Mouse (Mus musculus): Measurements from ENCODE around the gene Tbc1d22a. TPM values are rescaled to one million over a fixed set of nuclear protein-coding genes. Genes with fewer than 3 reads are reported as not detected.
A peak's percentile ranks its signal among the peaks of the same experiment; 100 is the strongest.

The Tbc1d22a gene
- polyA plus RNA-seq, 1 experiment from 2014 or later: 13.7 TPM

- ATAC-seq (ENCODE audit: low FRiP score, low read depth): no peak
- Histone ChIP-seq H3K9me3 (no peaks in the 10 kb centered on the region), H3K27me3 (no peaks in the 10 kb centered on the region), H3K4me1 (no peaks in the 10 kb centered on the region), H3K36me3 (peaks cover 4% of the 10 kb centered on the region; the same call in 1 of the 2 replicates), H3K27ac (replicated peaks) (no peak overlapping the region), H3K4me2 (replicated peaks) (no peak overlapping the region), H3K9ac (replicated peaks) (no peak overlapping the region), H3K4me3 (no peak overlapping the region)
- WGBS: 93% methylated on average over 2 of the region's 2 CpGs
These were observed 235.5 kb downstream of the Tbc1d22a start for GRCm38 (mm10) chr15:86449794-86450193.

GRCm38 (mm10) chr15:86459413-86459812 is 245.2 kb downstream of the Tbc1d22a start:
- Histone ChIP-seq H3K27ac (replicated peaks) (no peak overlapping the region), H3K36me3 (no peaks in the 10 kb centered on the region), H3K4me1 (peaks cover 3% of the 10 kb centered on the region; the same call in 1 of the 2 replicates), H3K9ac (replicated peaks) (no peak overlapping the region), H3K4me2 (replicated peaks) (no peak overlapping the region), H3K9me3 (no peaks in the 10 kb centered on the region), H3K4me3 (no peak overlapping the region), H3K27me3 (no peaks in the 10 kb centered on the region)
- WGBS: 69% methylated on average over 3 of the region's 3 CpGs
- ATAC-seq (ENCODE audit: low FRiP score, low read depth): no peak

- WGBS: 86% methylated on average over 8 of the region's 8 CpGs
- peaks cover 3% of the 10 kb centered on the region; the same call in 1 of the 2 replicates for H3K4me1 ChIP-seq
- H3K9me3 ChIP-seq: no peaks in the 10 kb centered on the region
- no peak overlapping the region for H3K9ac ChIP-seq (replicated peaks)
- H3K27ac ChIP-seq (replicated peaks): no peak overlapping the region
- no peak for ATAC-seq (ENCODE audit: low FRiP score, low read depth)
- no peaks in the 10 kb centered on the region for H3K27me3 ChIP-seq
- no peak overlapping the region for H3K4me3 ChIP-seq
- no peaks in the 10 kb centered on the region for H3K36me3 ChIP-seq
- no peak overlapping the region for H3K4me2 ChIP-seq (replicated peaks)
These were observed 248.4 kb downstream of the Tbc1d22a start for GRCm38 (mm10) chr15:86462636-86463035.

- H3K27ac ChIP-seq (replicated peaks): no peak overlapping the region
- H3K4me1 ChIP-seq: peaks cover 3% of the 10 kb centered on the region; the same call in 1 of the 2 replicates
- H3K27me3 ChIP-seq: no peaks in the 10 kb centered on the region
- no peak overlapping the region for H3K9ac ChIP-seq (replicated peaks)
- no peak overlapping the region for H3K4me2 ChIP-seq (replicated peaks)
- H3K4me3 ChIP-seq: no peak overlapping the region
- peaks cover 17% of the 10 kb centered on the region; the same call in 1 of the 2 replicates for H3K9me3 ChIP-seq
- H3K36me3 ChIP-seq: no peaks in the 10 kb centered on the region
- ATAC-seq (ENCODE audit: low FRiP score, low read depth): no peak
These were observed 253.8 kb downstream of the Tbc1d22a start for GRCm38 (mm10) chr15:86468082-86468481.

- peaks cover 17% of the 10 kb centered on the region; the same call in 1 of the 2 replicates for H3K9me3 ChIP-seq
- no peak for ATAC-seq (ENCODE audit: low FRiP score, low read depth)
- no peak overlapping the region for H3K9ac ChIP-seq (replicated peaks)
- H3K27me3 ChIP-seq: no peaks in the 10 kb centered on the region
- H3K4me3 ChIP-seq: no peak overlapping the region
- WGBS: 63% methylated on average over 7 of the region's 7 CpGs
- no peaks in the 10 kb centered on the region for H3K36me3 ChIP-seq
- H3K4me2 ChIP-seq (replicated peaks): no peak overlapping the region
- H3K4me1 ChIP-seq: peaks cover 5% of the 10 kb centered on the region
- no peak overlapping the region for H3K27ac ChIP-seq (replicated peaks)
These were observed 256.9 kb downstream of the Tbc1d22a start for GRCm38 (mm10) chr15:86471136-86471535.

- H3K36me3 ChIP-seq: no peaks in the 10 kb centered on the region
- peaks cover 27% of the 10 kb centered on the region for H3K4me1 ChIP-seq
- H3K4me3 ChIP-seq: no peak overlapping the region
- H3K9ac ChIP-seq (replicated peaks): no peak overlapping the region
- no peak for ATAC-seq (ENCODE audit: low FRiP score, low read depth)
- 73% methylated on average over 11 of the region's 11 CpGs for whole genome bisulfite sequencing
- no peak overlapping the region for H3K4me2 ChIP-seq (replicated peaks)
- peaks cover 16% of the 10 kb centered on the region; the same call in 1 of the 2 replicates for H3K9me3 ChIP-seq
- no peaks in the 10 kb centered on the region for H3K27me3 ChIP-seq
- H3K27ac ChIP-seq (replicated peaks): no peak overlapping the region
These were observed 259.2 kb downstream of the Tbc1d22a start for GRCm38 (mm10) chr15:86473473-86473872.

GRCm38 (mm10) chr15:86474951-86475350 is 260.7 kb downstream of the Tbc1d22a start:
- no peak overlapping the region for H3K9ac ChIP-seq (replicated peaks)
- no peak overlapping the region for H3K27ac ChIP-seq (replicated peaks)
- H3K36me3 ChIP-seq: no peaks in the 10 kb centered on the region
- H3K4me3 ChIP-seq: no peak overlapping the region
- H3K4me1 ChIP-seq: peaks cover 41% of the 10 kb centered on the region
- WGBS: 50% methylated on average over 5 of the region's 5 CpGs
- H3K27me3 ChIP-seq: no peaks in the 10 kb centered on the region
- H3K9me3 ChIP-seq: 0 out of 2 replicates have a peak, but pooled peaks cover 1% of the 10 kb centered on the region
- H3K4me2 ChIP-seq (replicated peaks): no peak overlapping the region
- ATAC-seq (ENCODE audit: low FRiP score, low read depth): no peak

- Histone ChIP-seq H3K4me3 (no peak overlapping the region), H3K4me1 (peaks cover 41% of the 10 kb centered on the region), H3K9me3 (no peaks in the 10 kb centered on the region), H3K4me2 (replicated peaks) (no peak overlapping the region), H3K27ac (replicated peaks) (no peak overlapping the region), H3K36me3 (no peaks in the 10 kb centered on the region), H3K27me3 (no peaks in the 10 kb centered on the region), H3K9ac (replicated peaks) (no peak overlapping the region)
- 81% methylated on average over 6 of the region's 6 CpGs for WGBS
- ATAC-seq (ENCODE audit: low FRiP score, low read depth): no peak
These were observed 262.2 kb downstream of the Tbc1d22a start for GRCm38 (mm10) chr15:86476483-86476882.

- no peak for ATAC-seq (ENCODE audit: low FRiP score, low read depth)
- Histone ChIP-seq H3K4me2 (replicated peaks) (no peak overlapping the region), H3K9ac (replicated peaks) (no peak overlapping the region), H3K27ac (replicated peaks) (no peak overlapping the region), H3K4me3 (no peak overlapping the region), H3K9me3 (no peaks in the 10 kb centered on the region), H3K4me1 (peaks cover 41% of the 10 kb centered on the region), H3K36me3 (no peaks in the 10 kb centered on the region), H3K27me3 (no peaks in the 10 kb centered on the region)
- 60% methylated on average over 6 of the region's 6 CpGs for WGBS
These were observed 262.8 kb downstream of the Tbc1d22a start for GRCm38 (mm10) chr15:86477032-86477431.

GRCm38 (mm10) chr15:86477471-86477992 is 263.3 kb downstream of the Tbc1d22a start:
- Histone ChIP-seq H3K27ac (replicated peaks) (no peak overlapping the region), H3K36me3 (no peaks in the 10 kb centered on the region), H3K4me2 (replicated peaks) (no peak overlapping the region), H3K9me3 (no peaks in the 10 kb centered on the region), H3K9ac (replicated peaks) (no peak overlapping the region), H3K27me3 (no peaks in the 10 kb centered on the region), H3K4me1 (peaks cover 38% of the 10 kb centered on the region), H3K4me3 (no peak overlapping the region)
- ATAC-seq (ENCODE audit: low FRiP score, low read depth): no peak

GRCm38 (mm10) chr15:86478685-86479502 is 264.6 kb downstream of the Tbc1d22a start:
- Histone ChIP-seq H3K4me1 (peaks cover 38% of the 10 kb centered on the region), H3K9ac (replicated peaks) (no peak overlapping the region), H3K4me2 (replicated peaks) (no peak overlapping the region), H3K36me3 (no peaks in the 10 kb centered on the region), H3K4me3 (no peak overlapping the region), H3K27ac (replicated peaks) (peak overlapping the region; percentile 72), H3K27me3 (no peaks in the 10 kb centered on the region), H3K9me3 (no peaks in the 10 kb centered on the region)
- 0 out of 2 replicates have a peak, but pooled peaks have one; percentile 16 for ATAC-seq (ENCODE audit: low FRiP score, low read depth)
- WGBS: 60% methylated on average over 13 of the region's 13 CpGs

GRCm38 (mm10) chr15:86482362-86482761 is 268.1 kb downstream of the Tbc1d22a start:
- H3K4me2 ChIP-seq (replicated peaks): no peak overlapping the region
- ATAC-seq (ENCODE audit: low FRiP score, low read depth): no peak
- WGBS: 86% methylated on average over 5 of the region's 5 CpGs

More at GRCm38 (mm10) chr15:86482362-86482761, 268.1 kb downstream of the Tbc1d22a start:
- no peak overlapping the region for H3K4me3 ChIP-seq
- no peaks in the 10 kb centered on the region for H3K36me3 ChIP-seq
- H3K27ac ChIP-seq (replicated peaks): no peak overlapping the region
- H3K9ac ChIP-seq (replicated peaks): no peak overlapping the region
- H3K4me1 ChIP-seq: peaks cover 40% of the 10 kb centered on the region
- no peaks in the 10 kb centered on the region for H3K27me3 ChIP-seq
- no peaks in the 10 kb centered on the region for H3K9me3 ChIP-seq
